Mouse (Mus musculus) adrenal gland, postnatal 14 days (tissue): ENCODE measurements around the gene Olfr177. TPM values are rescaled to one million over a fixed set of nuclear protein-coding genes. Genes with fewer than 3 reads are reported as not detected.

ENCODE experiments used
- DNase-seq: peaks from one replicate; pipeline ENCODE4 v3.0.0; 2021; ENCODE audit warnings: mixed read lengths
- long read RNA-seq, 2 experiments: library from polyadenylated mRNA; stranded (forward); transcript quantifications; one replicate each; pipeline ENCODE4 v2.0.0; 2021
- total RNA-seq: library from RNA; stranded (reverse); gene quantifications from 2 replicates; pipeline ENCODE4 v1.2.3, GENCODE M21; 2021

The Olfr177 gene
- not detected in 2 replicates for total RNA-seq
- long read RNA-seq, experiment 1: 0 reads
- long read RNA-seq, experiment 2: 0 reads

DNA sequence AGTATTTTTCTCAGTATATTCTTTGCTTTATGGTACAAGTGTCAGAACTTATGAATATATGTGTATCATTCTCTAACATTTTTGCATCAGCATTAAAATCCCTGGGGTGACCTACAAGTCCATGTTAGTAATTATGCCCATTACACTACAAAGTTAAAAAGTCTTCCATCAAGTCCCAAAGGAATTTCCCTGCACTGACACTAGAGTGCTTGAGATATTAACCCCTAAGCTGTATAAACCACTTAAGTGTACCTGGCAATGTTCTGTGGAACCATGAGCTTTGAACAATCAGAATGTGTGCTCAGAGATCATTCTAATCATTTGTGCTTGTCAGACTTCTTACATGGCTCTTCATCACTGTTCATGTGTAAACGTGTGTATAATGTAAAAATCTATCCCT, at the start of gene Olfr177:
TSS of gene Olfr177 (minus strand) at position 101 of the 400 bp plus-strand sequence.
- DNase-seq: no peak

GRCm38 (mm10) chr16:58891963-58892362, 17.4 kb upstream of the Olfr177 start, which contains the start of gene Olfr178:
Gene Olfr178, minus strand, starts transcription at chr16:58892063.
- DNase-seq: no peak

- DNase-seq: no peak
Observed at GRCm38 (mm10) chr16:58884416-58884815, 9.8 kb upstream of the Olfr177 start.

DNA sequence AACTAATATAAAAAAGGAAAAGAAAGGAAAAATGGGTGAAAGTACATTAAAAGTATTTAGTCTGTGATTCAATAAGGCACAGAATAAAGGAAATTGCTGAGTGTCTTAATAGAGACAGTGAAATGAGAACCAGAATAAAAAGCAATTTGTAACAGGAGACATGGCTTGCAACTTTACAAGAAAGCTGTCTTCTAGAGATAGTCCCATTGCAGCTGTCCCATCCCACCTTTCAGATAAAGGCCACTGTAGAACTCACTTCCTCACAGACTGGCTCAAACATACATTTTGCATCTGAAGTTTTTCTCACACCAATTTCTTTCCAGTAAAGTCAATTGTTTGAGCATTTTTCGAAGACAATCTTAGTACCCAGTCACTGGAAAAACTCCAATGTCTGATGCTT, 13.1 kb downstream of the Olfr177 start:
- DNase-seq: no peak

GRCm38 (mm10) chr16:58860032-58860737, 14.4 kb downstream of the Olfr177 start:
- DNase-seq: no peak

DNA sequence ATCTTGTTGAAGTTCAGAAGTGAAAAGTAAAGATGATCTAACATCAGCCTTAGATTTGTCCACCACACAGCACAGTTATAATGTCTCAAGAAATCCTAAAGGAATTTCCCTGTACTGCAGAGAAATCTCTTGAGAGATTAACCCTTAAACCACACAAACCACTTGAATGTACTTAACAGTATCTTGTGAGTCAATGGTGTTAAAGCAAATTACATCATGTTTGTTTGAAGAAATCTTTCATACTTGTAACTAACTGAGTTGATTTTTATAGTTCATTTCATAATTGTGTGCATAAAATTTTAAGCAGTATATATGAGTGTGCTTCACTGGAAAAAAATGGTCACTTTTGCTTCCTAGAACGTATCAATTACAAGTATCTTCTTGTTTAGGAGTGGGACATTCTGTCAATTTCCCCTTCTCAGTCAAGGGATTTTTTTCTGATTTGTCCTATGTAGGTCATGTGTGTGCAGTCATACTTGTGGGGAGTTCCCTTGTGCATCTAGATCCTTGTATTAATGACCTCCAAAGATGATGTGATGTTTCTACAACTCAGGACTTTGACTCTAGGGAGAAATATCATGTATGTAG, 47.7 kb downstream of the Olfr177 start, which contains the start of gene Olfr175-ps1:
TSS of gene Olfr175-ps1 (minus strand) at position 51 of the 588 bp plus-strand sequence.
- DNase-seq: no peak

Other genes with a start within 250 kb of the Olfr177 start
- not detected in 2 replicates for gene E330017A01Rik, start 236.0 kb downstream of the Olfr177 start, total RNA-seq
- 20.5 and 27.8 TPM in 2 replicates for gene Cpox, start 204.5 kb downstream of the Olfr177 start, total RNA-seq
- gene Gpr15, start 155.7 kb downstream of the Olfr177 start, total RNA-seq: not detected in 2 replicates
- 68.9 and 82.2 TPM in 2 replicates for gene Cldnd1, start 146.9 kb downstream of the Olfr177 start, total RNA-seq
- not detected in 2 replicates for gene Olfr172, start 111.6 kb downstream of the Olfr177 start, total RNA-seq
- gene Olfr173, start 74.5 kb downstream of the Olfr177 start, total RNA-seq: not detected in 2 replicates
- gene Olfr175-ps1, start 48.0 kb downstream of the Olfr177 start, total RNA-seq: not detected in 2 replicates
- not detected in 2 replicates for gene Olfr178, start 17.3 kb upstream of the Olfr177 start, total RNA-seq
- not detected in 2 replicates for gene Olfr181, start 54.0 kb upstream of the Olfr177 start, total RNA-seq
- gene Olfr180, start 54.6 kb upstream of the Olfr177 start, total RNA-seq: not detected in 2 replicates
- gene Olfr183, start 120.6 kb upstream of the Olfr177 start, total RNA-seq: not detected in 2 replicates
- gene Olfr186, start 155.5 kb upstream of the Olfr177 start, total RNA-seq: not detected in 2 replicates
- gene Olfr187, start 165.0 kb upstream of the Olfr177 start, total RNA-seq: not detected in 2 replicates
- not detected in 2 replicates for gene Olfr190, start 203.2 kb upstream of the Olfr177 start, total RNA-seq
- gene Olfr191, start 215.1 kb upstream of the Olfr177 start, total RNA-seq: not detected in 2 replicates
- gene Olfr193, start 237.1 kb upstream of the Olfr177 start, total RNA-seq: not detected in 2 replicates
- not detected in 2 replicates for gene Olfr194, start 246.3 kb upstream of the Olfr177 start, total RNA-seq